Mouse (Mus musculus) cerebellum, postnatal 25 days (tissue): ENCODE measurements around the gene Prr3.
"Not testable (repeated sequence)": the region's sequence is repeated elsewhere in the genome, so short reads cannot be mapped to it uniquely, and the experiment has no call there.

Experiments
- DNase-seq, 2 experiments: peaks; one replicate each; pipeline ENCODE4 v3.0.0; 2021; ENCODE audit warnings: mixed read lengths in 2 of 2

Prr3 gene

DNA sequence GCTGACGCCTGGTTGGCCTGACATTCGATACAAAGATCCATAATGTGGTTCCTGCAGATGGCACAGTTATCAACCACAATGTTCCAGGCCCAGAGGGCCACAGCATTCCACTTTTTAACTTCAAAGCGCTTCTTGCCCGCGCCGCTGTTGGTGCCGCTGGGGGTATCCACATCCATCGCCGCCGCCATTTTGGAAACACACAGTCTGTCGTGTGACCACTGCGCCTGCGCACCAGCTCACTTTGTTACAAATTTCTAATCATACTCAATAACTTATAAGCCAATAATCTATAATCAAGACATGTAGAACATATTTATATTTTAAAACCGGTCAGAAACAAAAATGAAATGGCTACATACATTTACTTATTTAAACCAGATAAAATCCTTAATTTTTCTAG, 44.3 kb downstream of the Prr3 start:
- DNase-seq, result not testable (repeated sequence)

DNA sequence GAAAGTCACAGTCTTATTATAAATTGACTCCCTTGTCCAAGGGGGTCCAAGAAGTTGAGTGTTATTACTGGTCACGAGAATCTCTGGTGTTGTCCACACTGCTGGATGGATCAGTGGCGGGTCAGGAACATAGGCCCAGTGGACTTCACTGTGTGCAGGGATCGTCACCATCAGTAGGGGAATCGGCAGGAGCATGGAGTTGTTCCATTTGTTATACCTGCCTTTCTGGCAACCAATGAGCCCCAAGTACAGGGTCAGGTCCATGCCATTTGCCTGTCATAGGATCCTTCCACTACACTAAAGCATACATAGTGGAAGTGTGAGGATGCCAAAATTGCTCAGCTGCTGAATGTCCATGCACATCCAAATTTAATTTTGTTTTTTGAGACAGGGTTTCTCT, 47.4 kb downstream of the Prr3 start:
- DNase-seq, result no peak

DNA sequence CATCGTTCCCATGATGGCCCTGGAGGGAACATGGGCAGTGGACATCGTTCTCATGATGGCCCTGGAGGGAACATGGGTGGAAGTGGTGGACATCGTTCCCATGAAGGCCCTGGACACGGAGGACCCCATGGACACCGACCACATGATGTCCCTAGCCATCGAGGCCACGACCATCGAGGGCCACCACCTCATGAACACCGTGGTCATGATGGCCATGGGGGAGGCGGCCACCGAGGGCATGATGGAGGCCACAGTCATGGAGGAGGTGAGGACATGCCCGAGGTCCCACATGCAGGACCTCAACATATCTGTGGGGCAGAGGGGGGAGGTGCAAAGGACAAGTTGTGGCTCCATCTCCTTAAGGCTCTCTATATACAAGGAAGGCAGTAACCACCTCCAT, 49.4 kb downstream of the Prr3 start:
- no peak for DNase-seq

DNA sequence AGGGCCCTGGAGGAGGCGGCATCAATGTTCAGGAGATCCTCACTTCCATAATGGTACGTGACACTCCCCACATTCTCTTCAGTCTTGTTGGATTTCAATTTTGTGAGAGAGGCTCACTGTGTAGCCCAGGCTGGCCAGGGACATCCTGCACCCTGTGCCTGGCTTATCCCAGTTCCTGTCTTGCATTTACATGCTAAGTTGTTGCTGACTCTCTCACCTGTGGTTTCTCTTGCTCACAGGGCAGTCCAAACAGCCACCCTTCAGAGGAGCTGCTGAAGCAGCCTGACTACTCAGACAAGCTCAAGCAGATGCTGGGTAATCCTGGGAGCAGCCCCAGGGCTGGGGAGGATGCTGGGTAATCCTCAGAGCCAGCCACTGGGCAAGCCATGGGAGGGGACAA, 50.5 kb downstream of the Prr3 start:
- DNase-seq, result no peak

DNA sequence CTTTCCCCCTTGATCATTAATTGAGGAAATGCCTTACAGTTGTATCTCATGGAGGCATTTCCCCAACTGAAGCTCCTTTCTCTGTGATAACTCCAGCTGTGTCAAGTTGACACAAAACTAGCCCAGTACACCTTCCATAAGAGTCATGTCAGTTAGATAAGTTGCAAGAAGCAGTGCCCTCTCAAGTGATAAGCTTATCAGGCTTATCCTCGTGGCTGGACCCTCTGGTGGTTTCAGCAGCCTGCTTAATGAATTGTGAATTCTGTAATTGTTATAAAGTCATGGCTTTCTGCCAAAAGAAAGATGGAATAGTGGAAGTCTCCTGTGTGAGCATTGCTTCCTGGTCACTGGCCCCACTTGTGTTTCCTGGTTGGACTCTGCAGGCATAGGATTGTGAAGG, 52.6 kb downstream of the Prr3 start:
- DNase-seq, result no peak

DNA sequence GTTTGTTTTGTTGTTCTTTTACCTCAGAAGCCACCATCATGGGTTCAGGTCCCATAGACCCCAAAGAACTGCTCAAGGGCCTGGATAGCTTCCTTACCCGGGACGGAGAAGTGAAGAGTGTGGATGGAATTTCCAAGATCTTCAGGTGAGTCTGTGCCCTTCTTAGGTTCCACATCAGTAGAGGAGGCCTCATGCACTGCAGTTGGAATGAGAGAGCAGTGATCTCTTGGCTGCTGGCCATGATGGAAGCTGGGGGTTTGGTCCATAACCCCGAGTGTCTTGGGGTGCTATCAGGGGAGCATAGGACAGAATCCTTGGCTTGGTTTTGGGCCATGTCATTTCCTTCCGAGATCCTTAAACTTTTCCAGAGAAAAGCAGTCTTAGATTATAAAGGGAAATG, 56.8 kb downstream of the Prr3 start:
- no peak for DNase-seq

DNA sequence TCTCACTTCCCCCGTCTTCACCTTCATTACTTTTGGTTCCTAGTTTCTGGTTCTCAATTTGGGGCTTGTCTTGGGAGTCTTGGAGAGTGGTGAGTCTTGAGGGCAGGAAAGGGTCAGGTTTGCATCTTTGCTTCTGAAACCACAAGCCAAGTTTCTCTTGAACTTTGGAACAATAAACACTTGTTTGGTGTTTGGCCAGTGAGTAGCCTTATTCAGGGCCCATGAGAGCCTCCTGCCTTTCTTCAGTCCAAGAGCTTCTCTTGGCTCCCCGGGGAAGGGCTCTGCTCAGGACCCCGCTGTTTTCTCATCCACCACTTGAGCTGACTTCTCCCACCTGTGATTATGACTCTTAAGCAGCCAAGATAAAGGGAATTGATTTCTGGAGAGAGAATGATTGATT, 57.5 kb downstream of the Prr3 start:
- no peak for DNase-seq
